ENCODE assay signal across 24 mouse cellular contexts in genomic region chr4:134439119-134439518, GRCm38 (mm10). TPM values are rescaled to one million over a fixed set of nuclear protein-coding genes. Genes with fewer than 3 reads are reported as not detected.
DNase-seq lines count a peak whose midpoint lies in the region; ATAC-seq and TF ChIP-seq lines count a peak whose summit lies in the region.
"Had no signal": no experiment of that assay in that cellular context is flagged by ENCODE, and none has a peak within 500 bp of the region (broad histone marks: within the 10 kb centered on the region; RNA-seq: fewer than 3 reads in every experiment).

No protein-coding gene starts in this region.

- TF ChIP-seq EP300 in stomach, postnatal 0 days (optimal IDR thresholded peaks at IDR 0.05): no peak

- H3K4me1 ChIP-seq in stomach, embryonic 15.5 days: no peaks in the 10 kb centered on the region
- H3K4me1 ChIP-seq in stomach, postnatal 0 days (replicated peaks; ENCODE audit: control insufficient read depth, insufficient read depth): no peaks in the 10 kb centered on the region
- peaks cover 20% of the 10 kb centered on the region for H3K4me1 ChIP-seq in liver, embryonic 12.5 days
- H3K4me1 ChIP-seq: intestine, embryonic 15.5 days had no signal

- no peak overlapping the region for H3K27ac ChIP-seq in stomach, embryonic 15.5 days
- no peak overlapping the region for H3K27ac ChIP-seq in stomach, postnatal 0 days (replicated peaks)
- H3K27ac ChIP-seq in liver, embryonic 12.5 days: peak overlapping the region; percentile 53
- H3K27ac ChIP-seq: embryonic facial prominence, embryonic 12.5 days; gastrocnemius, adult 2 months; hindbrain, embryonic 15.5 days; intestine, embryonic 15.5 days; layer of hippocampus, adult 2 months; limb, embryonic 10.5 days; midbrain, embryonic 10.5 days had no signal

- H3K4me3 ChIP-seq in stomach, embryonic 15.5 days (replicated peaks): no peak overlapping the region
- H3K4me3 ChIP-seq in stomach, postnatal 0 days (ENCODE audit: low read depth, low read length): no peak overlapping the region
- H3K4me3 ChIP-seq in liver, embryonic 12.5 days: no peak overlapping the region
- H3K4me3 ChIP-seq: embryonic facial prominence, embryonic 12.5 days; gastrocnemius, adult 2 months; hindbrain, embryonic 15.5 days; intestine, embryonic 15.5 days; layer of hippocampus, adult 2 months; limb, embryonic 10.5 days; midbrain, embryonic 10.5 days had no signal

- H3K27me3 ChIP-seq in stomach, embryonic 15.5 days (replicated peaks): no peaks in the 10 kb centered on the region
- no peaks in the 10 kb centered on the region for H3K27me3 ChIP-seq in stomach, postnatal 0 days (ENCODE audit: control insufficient read depth, insufficient read depth, low read length)
- H3K27me3 ChIP-seq in liver, embryonic 12.5 days (replicated peaks): peaks cover 40% of the 10 kb centered on the region
- H3K27me3 ChIP-seq: embryonic facial prominence, embryonic 12.5 days; hindbrain, embryonic 15.5 days; intestine, embryonic 15.5 days had no signal

- no peak overlapping the region for H3K4me2 ChIP-seq in stomach, embryonic 15.5 days
- H3K4me2 ChIP-seq in stomach, postnatal 0 days (replicated peaks; ENCODE audit: low read depth): no peak overlapping the region
- peak overlapping the region; percentile 44 for H3K4me2 ChIP-seq in liver, embryonic 12.5 days
- H3K4me2 ChIP-seq: embryonic facial prominence, embryonic 12.5 days; heart, embryonic 11.5 days; hindbrain, embryonic 15.5 days; intestine, embryonic 15.5 days had no signal

- H3K9me3 ChIP-seq in stomach, embryonic 15.5 days: no peaks in the 10 kb centered on the region
- H3K9me3 ChIP-seq in stomach, postnatal 0 days (ENCODE audit: control insufficient read depth, low read length): no peaks in the 10 kb centered on the region
- no peaks in the 10 kb centered on the region for H3K9me3 ChIP-seq in liver, embryonic 12.5 days (replicated peaks)
- H3K9me3 ChIP-seq: embryonic facial prominence, embryonic 12.5 days; hindbrain, embryonic 15.5 days; intestine, embryonic 15.5 days; limb, embryonic 10.5 days had no signal

- WGBS in stomach, embryonic 15.5 days: 49% methylated on average over 3 of the region's 3 CpGs
- 53% methylated on average over 3 of the region's 3 CpGs for WGBS in stomach, postnatal 0 days
- WGBS in liver, embryonic 12.5 days (ENCODE audit: insufficient replicate concordance): 22% methylated on average over 3 of the region's 3 CpGs

- no peak for TF ChIP-seq CTCF in stomach, postnatal 0 days (IDR thresholded peaks at IDR 0.05; ENCODE audit: low read depth)

- H3K36me3 ChIP-seq in stomach, embryonic 15.5 days: no peaks in the 10 kb centered on the region
- no peaks in the 10 kb centered on the region for H3K36me3 ChIP-seq in stomach, postnatal 0 days (ENCODE audit: control insufficient read depth, insufficient read depth, low read length)
- no peaks in the 10 kb centered on the region for H3K36me3 ChIP-seq in liver, embryonic 12.5 days
- H3K36me3 ChIP-seq: embryonic facial prominence, embryonic 12.5 days; hindbrain, embryonic 15.5 days; intestine, embryonic 15.5 days; limb, embryonic 10.5 days; midbrain, embryonic 10.5 days had no signal

- H3K9ac ChIP-seq in stomach, embryonic 15.5 days: no peak overlapping the region
- no peak overlapping the region for H3K9ac ChIP-seq in stomach, postnatal 0 days (ENCODE audit: low read length)
- no peak overlapping the region for H3K9ac ChIP-seq in liver, embryonic 12.5 days
- H3K9ac ChIP-seq: embryonic facial prominence, embryonic 12.5 days; forebrain, postnatal 0 days; hindbrain, embryonic 15.5 days; intestine, embryonic 15.5 days had no signal

- ATAC-seq in stomach, embryonic 15.5 days (ENCODE audit: insufficient read depth, low FRiP score, low read depth): 0 out of 2 replicates have a peak, but pooled peaks have one; percentile 58
- ATAC-seq in stomach, postnatal 0 days (ENCODE audit: low FRiP score, low TSS enrichment): no peak
- peak; percentile 96 for ATAC-seq in liver, embryonic 12.5 days
- ATAC-seq in megakaryocyte-erythroid progenitor cell, adult 5-6 weeks (replicated peaks; ENCODE audit: low FRiP score, low TSS enrichment, poor library complexity, severe bottlenecking): peak; percentile 91
- ATAC-seq: activated CD4-positive, CD25-positive, alpha-beta regulatory T cell, adult 4 months; forebrain, postnatal 0 days; intestine, embryonic 15.5 days had no signal

- no peak for DNase-seq in stomach, postnatal 0 days (ENCODE audit: low spot score)
- DNase-seq in c-Kit-positive CD71-positive TER-119-positive erythroid progenitor cells, embryonic 14.5 days (ENCODE audit: low spot score): peak; percentile 59
- DNase-seq in cerebellum, postnatal 25 days: no peak
- no peak for DNase-seq in thymus, postnatal 36 days
- DNase-seq: adrenal gland, postnatal 14 days; cerebellum, adult 2 months; forebrain, postnatal 0 days; gastrocnemius, adult 2 months; heart, postnatal 4 days; kidney, postnatal 10 days; lung, adult 18-20 months; thymus, postnatal 25 days had no signal

RNA-seq across cellular contexts. Expression of gene Stmn1, which starts 29.0 kb away (rescaled TPM):
- 1,192 and 1,334 TPM in 2 replicates for polyA plus RNA-seq in stomach, embryonic 15.5 days (2015; fragmentation: Nextera tagmentation; extraction: Ambion mirVana)
- 358 and 380 TPM in 2 replicates for polyA plus RNA-seq in stomach, postnatal 0 days (2015; fragmentation: Nextera tagmentation; extraction: Ambion mirVana)
- polyA plus RNA-seq in liver, embryonic 12.5 days (2016; fragmentation: Nextera tagmentation; extraction: Ambion mirVana): 558 and 570 TPM in 2 replicates
- total RNA-seq in megakaryocyte-erythroid progenitor cell, adult 5-6 weeks (2014; fragmentation: Nextera tagmentation): 600 and 836 TPM in 2 replicates
- 1,250 and 1,264 TPM in 2 replicates for total RNA-seq in megakaryocyte-erythroid progenitor cell, adult 5-6 weeks (2017)

RNA-seq across cellular contexts. Expression of gene Pafah2, which starts 43.0 kb away (rescaled TPM):
- 17.8 and 20.9 TPM in 2 replicates for polyA plus RNA-seq in stomach, embryonic 15.5 days (2015; fragmentation: Nextera tagmentation; extraction: Ambion mirVana)
- 16.8 and 17.1 TPM in 2 replicates for polyA plus RNA-seq in stomach, postnatal 0 days (2015; fragmentation: Nextera tagmentation; extraction: Ambion mirVana)
- polyA plus RNA-seq in liver, embryonic 12.5 days (2016; fragmentation: Nextera tagmentation; extraction: Ambion mirVana): 4.7 and 5.2 TPM in 2 replicates
- 27.7 and 41.0 TPM in 2 replicates for total RNA-seq in megakaryocyte-erythroid progenitor cell, adult 5-6 weeks (2014; fragmentation: Nextera tagmentation)
- total RNA-seq in megakaryocyte-erythroid progenitor cell, adult 5-6 weeks (2017): 18.2 and 24.1 TPM in 2 replicates

RNA-seq across cellular contexts. Expression of gene Extl1, which starts 55.5 kb away (rescaled TPM):
- polyA plus RNA-seq in stomach, embryonic 15.5 days (2015; fragmentation: Nextera tagmentation; extraction: Ambion mirVana): 1.0 and 1.1 TPM in 2 replicates
- polyA plus RNA-seq in stomach, postnatal 0 days (2015; fragmentation: Nextera tagmentation; extraction: Ambion mirVana): 1.8 and 2.1 TPM in 2 replicates
- 0.25 and 0.36 TPM in 2 replicates for polyA plus RNA-seq in liver, embryonic 12.5 days (2016; fragmentation: Nextera tagmentation; extraction: Ambion mirVana)
- total RNA-seq in megakaryocyte-erythroid progenitor cell, adult 5-6 weeks (2014; fragmentation: Nextera tagmentation): not detected in 2 replicates
- not detected in 2 replicates for total RNA-seq in megakaryocyte-erythroid progenitor cell, adult 5-6 weeks (2017)
- total RNA-seq: granulocyte monocyte progenitor cell, adult 5-6 weeks had no signal

RNA-seq across cellular contexts. Expression of gene Paqr7, which starts 57.4 kb away (rescaled TPM):
- 6.4 and 6.7 TPM in 2 replicates for polyA plus RNA-seq in stomach, embryonic 15.5 days (2015; fragmentation: Nextera tagmentation; extraction: Ambion mirVana)
- 51.8 and 56.4 TPM in 2 replicates for polyA plus RNA-seq in stomach, postnatal 0 days (2015; fragmentation: Nextera tagmentation; extraction: Ambion mirVana)
- polyA plus RNA-seq in liver, embryonic 12.5 days (2016; fragmentation: Nextera tagmentation; extraction: Ambion mirVana): 6.5 and 7.2 TPM in 2 replicates
- total RNA-seq in megakaryocyte-erythroid progenitor cell, adult 5-6 weeks (2014; fragmentation: Nextera tagmentation): 0.66 and 1.3 TPM in 2 replicates
- 0.47 and 0.80 TPM in 2 replicates for total RNA-seq in megakaryocyte-erythroid progenitor cell, adult 5-6 weeks (2017)
